Mouse (Mus musculus) lung, postnatal 10 days (tissue): Measurements from ENCODE around the gene Tmem167.
"Not testable (repeated sequence)": the region's sequence is repeated elsewhere in the genome, so short reads cannot be mapped to it uniquely, and the experiment has no call there.

Experiments used
- DNase-seq: peaks from one replicate; pipeline ENCODE4 v3.0.0; 2021

The Tmem167 gene

DNA sequence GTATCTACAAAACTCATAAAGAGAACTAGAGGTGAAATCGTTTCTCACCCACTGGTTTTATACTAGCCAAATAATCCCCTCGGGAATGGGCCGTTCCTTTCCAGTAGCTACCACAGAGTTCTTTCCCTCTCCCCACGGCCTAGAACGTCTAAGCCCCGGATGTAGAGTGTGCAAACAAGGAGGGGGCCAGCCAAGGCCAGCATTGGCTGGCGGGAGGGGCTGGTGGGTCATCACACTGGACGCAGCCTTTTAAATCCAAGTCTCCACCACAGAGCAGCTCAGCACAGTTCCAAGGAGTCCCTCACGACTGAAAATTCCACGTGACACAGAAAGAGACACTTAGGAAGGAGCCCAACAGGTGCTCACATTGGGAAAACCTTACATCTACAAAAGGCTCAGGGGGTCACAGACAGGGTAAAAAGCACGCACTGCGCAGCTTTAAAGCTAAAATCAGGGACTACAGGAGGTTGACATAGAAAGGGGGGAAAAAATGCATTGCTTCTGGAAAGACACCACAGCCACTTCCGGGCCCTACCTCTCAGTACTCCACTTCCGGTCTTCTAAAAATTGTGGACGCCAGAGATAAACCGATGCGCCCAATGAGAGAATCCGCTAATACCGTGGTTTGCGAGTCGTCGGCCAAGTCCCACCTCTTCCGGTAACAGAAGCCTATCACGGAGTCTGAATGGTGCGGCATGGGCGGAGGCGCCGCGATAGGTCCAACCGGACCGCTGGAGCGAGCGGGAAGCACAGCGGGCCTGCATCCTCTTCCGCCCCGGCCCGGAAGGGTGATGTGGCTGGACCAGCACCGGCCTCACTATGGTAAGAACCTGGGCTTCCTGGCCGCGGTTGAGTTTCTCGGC is at the start of gene Tmem167, which contains the start of gene Xrcc4:
Gene Tmem167 (plus strand): TSS at position 162 of the 863 bp plus-strand sequence.
Gene Xrcc4 (minus strand): TSS at position 647 of the 863 bp plus-strand sequence.
- peak; percentile 98 for DNase-seq

DNA sequence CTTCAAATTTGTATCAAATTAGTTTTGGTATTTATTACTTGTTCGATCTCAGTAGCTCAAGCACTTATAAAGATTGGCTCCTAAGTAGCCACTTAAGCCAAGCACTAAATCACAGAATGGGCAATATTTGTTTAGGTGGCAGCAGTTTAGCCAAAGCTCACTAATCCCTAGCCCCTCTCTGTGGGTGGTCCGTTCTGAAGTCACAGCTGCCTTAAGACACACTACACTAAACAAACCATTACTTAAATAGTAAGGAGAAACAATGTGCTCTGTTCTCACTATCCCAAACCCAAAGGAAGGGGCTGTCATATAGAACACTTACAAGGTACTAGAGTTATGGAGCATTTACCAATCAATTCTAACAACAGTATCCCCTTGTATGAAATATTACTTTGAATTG is 49.3 kb upstream of the Tmem167 start:
- no peak for DNase-seq

DNA sequence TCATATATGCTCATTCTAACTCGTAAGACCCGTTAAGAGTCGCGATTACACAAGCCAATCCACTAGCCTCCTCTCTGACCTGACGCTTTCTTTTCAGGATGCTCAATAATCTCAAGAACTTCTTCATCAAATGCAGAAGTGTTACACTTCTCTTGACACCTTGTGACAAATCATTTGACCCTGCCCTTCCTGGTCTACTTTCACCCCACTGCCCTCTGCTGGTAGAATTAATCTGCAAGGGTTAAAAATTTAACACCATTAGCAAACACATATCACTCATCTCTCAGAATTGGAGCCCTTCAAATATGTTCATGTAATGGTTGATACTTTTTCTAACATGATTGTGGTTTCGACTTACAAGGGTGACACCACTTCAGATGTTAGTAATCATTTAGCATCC is 37.2 kb upstream of the Tmem167 start:
- DNase-seq = no peak

DNA sequence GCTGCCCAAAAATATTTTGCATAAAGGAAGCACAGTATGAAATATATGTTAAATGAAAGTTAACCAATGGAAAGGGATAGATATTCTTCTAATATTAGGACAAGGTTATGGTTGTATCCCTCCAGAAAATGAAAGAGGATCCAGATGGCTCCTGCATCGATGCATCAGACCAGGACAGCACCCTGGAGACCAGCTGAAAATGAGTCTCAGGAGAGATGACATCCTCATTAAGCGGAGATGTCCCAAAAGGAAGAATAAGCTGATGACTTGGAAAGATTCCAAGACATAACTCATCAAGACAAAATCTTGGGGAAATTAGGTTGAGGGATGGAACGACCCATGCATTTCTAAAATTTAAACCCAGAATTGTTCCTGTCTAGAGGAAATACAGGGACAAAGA is 36.5 kb upstream of the Tmem167 start:
- no peak for DNase-seq

DNA sequence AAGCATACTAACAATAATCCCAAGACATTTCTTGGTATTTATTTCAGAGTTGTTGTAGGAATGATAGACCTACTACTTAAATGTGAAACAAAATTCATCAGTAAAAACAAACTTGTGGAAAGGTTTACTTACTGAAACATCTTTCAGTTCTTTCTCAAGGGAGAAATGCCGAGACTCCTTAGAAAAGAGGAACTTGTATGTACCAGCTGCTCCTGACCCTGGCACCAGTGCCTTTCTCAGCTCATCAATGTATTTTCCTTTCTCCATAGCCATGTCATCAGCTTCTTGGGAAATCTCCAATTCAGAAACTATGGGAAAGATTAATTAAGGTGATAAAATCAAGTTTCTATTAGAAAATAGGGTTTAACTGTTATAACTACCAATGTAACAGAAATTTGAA is 27.0 kb upstream of the Tmem167 start:
- DNase-seq = no peak

DNA sequence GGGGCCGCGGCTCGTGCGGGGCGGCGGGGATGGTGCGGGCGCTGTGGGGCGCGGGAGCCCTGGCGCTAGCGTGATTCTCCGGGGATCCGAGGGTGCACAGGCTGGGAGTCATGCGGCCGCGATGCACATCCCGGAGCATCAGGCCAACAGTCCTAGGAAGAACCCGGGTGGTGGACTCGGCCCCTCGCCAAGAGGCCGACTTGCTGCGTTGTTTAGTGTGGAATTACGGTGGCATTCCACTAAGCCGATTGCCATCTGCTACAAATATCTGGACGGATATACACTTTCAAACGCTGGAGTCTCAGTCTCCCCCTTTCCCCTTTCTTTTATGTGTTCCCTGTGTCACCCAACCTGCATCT is 881 bp downstream of the Tmem167 start:
- no peak for DNase-seq

DNA sequence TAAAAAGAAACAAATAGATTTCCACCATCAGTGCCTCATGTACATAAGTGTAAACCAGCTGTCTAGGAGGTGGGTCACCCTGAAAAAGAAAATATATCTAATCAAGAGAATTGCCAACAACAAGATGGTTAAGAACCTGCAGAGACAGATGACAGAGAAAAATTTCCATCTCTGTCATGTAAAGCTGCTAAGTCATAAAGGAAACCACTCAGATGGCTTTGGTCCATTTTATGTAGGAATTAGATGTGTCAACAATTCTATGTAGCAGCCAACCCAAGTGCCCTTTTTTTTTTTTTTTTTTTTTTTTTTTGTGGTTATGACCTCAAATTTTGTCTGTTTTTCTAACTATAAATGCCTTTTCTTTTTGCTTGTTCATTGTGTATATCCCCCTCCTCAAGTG is 12.6 kb downstream of the Tmem167 start:
- no peak for DNase-seq

DNA sequence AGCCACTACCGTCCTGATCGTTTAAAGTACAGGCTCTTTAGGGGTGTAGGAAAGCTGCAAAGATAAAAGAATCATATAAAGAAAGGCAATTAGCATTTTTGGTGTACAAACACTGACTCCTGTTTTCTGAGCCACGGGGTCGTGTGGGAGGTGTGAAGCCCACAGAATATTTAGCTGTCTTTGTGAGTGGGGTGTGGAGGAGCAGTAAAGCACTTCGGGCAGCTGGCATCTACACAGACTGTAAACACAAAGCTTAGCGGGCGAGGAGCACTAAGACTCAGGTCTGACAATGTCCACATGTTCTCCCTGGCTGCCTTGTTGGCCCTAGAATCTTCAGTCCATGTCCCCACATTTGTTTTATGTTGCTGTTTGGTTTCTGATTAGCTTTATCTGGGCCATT is 17.2 kb downstream of the Tmem167 start:
- no peak for DNase-seq

DNA sequence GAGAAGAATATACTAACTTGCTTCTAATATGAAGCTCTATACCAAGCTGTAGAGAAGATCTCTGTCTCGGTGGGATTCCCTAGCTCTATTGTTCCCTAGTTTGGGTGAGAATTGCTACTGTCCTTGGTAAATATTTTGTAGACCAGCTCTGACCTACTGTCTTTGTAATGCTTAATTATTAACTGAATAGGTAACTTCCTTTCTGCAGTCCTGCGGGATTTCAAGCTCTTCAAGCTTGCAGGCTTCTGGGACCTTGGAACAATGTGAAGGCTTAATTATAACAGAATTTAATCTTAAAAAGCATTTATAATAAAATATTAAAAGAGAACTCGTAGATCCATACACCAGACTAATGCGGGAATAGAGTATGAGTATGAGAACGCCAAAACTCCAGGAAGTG is 19.8 kb downstream of the Tmem167 start:
- not testable (repeated sequence) for DNase-seq

DNA sequence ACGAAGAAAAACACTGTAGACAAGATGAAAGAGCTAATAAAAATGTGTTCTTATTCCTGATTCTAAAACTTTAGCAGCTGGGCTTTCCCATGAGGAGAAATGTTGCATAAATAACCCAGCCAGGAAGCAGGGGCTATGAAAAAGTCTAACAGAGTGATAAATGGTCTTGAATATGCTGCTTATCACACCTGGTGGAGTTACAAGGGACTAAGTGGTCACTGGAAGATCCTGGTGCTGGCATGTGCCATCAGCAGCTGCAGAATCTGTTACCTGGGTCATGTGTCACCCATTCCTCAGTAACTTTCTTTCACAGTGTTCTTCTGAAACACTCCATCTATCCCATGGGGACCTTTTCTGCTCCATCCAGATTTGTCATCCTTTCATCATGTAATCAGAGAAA is 22.8 kb downstream of the Tmem167 start:
- DNase-seq = no peak

DNA sequence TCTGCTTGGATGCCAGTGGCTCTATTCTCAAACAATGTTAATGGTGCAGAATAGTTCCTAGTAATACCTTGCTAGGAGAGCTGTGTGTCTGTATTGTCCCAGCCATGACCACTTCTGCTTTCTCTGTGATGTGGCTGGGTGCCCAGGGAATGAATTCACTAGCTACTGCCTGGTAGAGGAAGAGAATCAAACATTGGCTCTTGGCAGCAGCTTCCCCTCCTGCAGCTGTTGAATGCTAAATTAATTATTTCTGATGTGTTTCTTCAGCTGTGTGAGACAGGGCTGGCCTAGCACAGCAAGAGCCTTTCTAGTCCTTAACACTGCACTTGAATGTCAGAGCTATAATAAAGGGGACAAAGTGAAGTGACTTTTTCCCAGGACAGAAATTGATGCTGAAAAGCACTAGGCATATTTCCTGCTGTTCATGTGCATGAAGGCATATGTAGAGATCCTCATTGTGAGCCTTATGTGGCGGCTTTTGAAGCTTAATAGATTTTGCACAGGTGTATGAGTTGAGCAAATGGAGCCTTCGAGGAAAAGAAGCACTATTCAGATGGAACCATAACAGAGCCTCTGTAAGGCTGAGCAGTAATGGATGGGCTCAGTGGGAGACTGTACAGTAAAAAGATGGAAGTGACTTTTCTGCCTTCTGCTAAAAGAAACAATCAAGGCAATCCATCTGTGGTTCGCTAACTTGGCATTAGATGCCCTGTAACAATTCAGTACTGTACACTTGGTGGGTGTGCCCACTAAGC is 47.4 kb downstream of the Tmem167 start:
- DNase-seq = peak; percentile 34

DNA sequence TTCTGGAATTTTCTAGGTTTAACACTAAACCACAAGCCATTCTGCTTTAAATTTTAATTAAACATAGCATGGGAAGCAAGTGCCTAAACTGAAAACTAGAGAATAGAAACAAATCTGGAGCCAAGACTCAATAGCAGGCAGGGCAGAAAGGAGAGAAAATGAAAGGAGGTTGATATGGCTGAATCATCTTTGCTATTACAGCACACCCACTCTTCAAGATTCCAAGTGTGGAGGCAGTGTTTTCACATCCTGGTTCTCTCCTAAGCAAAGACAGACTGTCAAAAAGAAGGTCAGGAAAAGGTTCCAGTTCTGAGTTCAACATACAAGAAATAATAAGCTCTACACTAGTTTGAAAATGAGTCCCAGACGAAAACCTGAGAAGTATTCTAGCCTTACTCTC is 52.8 kb downstream of the Tmem167 start:
- DNase-seq = no peak

DNA sequence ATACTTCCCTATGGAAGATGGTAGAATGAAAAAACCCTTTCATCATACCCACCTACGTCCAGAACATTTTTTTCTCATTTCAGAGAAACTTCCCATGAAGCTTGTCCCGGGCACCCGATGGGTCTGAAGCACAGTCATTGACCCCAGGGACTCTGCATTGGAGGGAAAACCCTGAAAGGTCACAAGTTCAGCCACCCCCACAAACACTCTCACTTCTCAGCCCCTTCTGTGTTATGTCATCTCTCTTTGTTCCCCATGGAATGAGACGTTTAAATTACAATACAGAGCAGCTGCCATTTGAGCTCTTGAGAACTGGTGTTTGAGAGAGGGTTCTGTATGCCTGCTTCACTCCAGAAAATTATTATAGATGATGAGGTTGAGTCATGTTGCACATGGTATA is 54.3 kb downstream of the Tmem167 start:
- DNase-seq = no peak

DNA sequence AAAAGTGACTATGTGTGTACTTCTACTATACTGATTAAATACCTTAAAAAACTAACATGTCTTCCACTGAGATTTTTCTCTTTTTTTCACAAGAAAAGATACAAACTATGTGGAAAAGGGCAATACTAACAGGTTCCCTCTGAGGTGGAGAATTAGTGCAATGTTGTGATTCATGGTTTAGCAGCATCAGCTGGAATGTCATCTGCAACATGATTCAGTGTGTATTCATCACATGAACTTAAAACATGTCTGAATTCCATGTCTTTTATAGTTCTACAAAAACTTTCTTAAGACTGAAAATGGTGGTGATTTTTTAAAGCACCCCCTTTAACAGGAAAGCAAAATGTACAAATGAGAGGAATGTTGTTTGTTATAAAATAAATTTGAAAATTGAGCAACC is 63.0 kb downstream of the Tmem167 start:
- no peak for DNase-seq

DNA sequence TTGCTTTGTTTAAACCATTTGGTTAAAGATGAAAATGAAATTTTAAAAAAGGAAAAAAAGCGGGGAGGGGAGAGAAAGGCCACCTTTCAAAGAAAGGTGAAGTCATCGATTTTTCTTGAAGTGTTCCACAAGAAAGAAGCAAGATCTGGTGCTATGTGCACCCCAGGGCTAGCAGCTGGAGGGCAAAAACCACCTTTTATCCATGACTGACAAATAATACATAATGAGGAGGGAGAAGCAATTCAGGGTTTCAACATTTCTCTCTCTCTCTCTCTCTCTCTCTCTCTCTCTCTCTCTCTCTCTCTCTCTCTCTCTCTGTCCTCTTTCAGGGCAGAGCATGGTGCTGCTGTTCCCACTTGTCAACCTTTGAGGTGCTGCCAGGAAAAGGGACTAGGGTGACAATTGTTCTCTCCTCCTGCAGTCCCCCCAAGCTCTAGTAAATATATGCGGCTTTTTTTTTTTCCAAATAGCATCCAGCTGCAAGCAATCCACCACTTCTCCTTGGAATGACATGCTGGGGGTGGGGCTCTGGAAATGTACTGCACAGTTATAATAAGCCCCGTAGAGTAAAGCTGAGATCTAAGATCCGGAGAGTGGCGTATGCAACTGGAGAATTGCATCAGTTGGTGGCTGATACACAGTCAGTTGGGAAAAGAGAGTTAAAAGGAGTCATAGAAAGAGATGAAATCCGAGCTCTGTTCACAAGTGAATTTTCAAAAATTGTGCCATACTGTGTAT is 63.8 kb downstream of the Tmem167 start:
- peak; percentile 29 for DNase-seq

DNA sequence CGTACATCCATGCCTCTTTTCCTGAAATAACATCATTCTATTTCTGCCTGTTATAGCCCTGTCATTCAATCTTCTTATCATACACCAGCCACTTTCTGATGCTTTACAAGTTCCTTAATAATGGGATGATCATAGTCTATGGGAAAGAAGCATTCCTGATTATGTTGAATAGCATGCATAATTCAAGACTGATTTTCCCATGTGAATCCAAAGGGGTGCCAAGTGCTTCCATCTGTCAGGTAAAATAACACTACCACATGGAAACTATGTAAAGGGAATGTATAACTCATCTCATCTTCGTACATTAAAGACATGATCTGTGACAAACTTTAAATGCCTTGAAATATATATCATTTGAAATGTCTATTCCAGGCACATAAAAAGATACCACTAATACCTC is 75.2 kb downstream of the Tmem167 start:
- DNase-seq = no peak

DNA sequence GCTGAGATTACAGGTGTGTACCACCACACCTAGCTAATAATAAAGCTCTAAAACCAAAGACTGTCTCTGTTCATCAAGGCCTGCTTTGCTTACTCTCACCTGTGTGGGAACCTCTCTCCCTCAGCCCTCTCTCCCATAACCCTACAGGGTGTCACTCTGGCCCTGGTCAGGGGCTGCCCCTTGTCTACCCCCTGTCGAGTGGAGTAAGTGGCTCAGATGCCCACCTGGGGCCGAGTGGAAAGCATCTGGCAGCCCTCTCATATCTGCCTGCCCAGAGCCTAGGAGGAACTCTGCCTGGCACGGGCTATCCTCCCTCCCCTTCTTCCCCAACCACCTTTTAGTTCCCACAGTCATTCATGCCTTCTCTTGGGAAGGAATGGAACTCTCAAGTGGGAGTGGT is 78.1 kb downstream of the Tmem167 start:
- DNase-seq = no peak

DNA sequence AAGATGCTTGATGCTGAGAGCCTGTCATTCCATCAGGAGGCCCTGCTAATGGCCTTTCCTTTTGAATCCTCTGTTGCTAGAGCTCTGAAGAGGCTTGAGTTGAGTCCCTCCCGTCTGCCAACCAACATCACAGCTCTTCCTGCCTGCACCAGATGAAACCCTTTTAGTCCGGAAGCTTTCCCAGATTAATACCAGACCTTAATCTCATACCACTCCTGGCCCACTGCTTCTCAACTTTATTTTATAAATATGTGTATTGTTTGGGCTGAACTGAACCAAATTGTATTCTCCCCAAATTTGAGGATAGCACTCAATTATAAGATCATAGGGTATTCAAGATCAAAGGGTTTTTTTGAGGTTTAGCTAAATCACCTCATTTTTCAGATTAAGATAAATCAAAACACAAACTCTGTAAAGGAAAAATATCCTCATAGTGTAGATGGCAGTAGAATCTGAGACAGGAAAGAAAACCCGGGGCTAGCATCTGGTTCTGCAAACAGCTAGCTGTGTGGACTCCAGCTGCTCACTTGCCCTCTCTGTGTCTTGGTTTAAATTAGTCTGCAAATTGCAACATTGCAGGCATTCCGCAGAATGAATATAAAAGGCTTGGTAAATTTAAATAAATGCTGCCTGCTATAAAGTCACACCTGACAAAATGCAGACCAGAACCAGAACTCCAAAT is 81.3 kb downstream of the Tmem167 start:
- DNase-seq = no peak

DNA sequence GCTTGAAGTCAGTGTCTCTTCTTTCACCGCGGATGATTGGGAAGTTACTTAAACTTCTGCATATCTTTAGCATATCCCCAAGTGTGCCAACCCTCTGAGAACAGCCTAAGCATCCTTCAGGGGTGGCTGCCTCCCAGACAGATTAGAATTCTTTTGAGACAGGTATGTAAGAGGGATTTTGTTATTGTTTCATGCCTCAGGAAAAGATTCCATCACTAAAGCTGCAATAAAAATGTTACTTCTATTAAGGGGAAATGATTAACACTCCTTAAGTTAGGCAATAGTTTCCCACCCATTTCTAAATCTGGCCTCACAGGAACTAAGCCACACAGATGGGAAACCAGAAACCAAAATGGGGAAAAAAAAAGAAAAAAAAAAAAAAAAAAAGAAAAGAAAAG is 81.9 kb downstream of the Tmem167 start:
- no peak for DNase-seq

DNA sequence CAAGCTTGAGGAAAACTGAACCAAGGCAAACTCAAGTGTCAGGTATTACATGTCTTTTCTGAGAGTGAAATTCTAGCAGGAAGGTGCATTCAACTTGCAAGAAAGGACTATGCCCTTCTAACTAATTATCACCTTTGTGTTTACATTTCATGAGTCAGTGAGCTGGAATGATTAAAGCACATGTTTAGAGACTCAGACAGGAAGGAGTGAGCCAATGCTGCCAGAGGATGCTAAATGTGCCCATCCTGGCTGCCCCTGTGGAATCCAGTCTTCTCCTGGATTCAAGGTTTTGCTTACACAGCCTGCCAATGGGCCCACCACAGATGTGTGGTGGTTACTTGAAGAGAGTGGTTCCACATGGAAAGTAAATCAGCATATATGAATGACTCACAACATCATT is 82.5 kb downstream of the Tmem167 start:
- DNase-seq = no peak

DNA sequence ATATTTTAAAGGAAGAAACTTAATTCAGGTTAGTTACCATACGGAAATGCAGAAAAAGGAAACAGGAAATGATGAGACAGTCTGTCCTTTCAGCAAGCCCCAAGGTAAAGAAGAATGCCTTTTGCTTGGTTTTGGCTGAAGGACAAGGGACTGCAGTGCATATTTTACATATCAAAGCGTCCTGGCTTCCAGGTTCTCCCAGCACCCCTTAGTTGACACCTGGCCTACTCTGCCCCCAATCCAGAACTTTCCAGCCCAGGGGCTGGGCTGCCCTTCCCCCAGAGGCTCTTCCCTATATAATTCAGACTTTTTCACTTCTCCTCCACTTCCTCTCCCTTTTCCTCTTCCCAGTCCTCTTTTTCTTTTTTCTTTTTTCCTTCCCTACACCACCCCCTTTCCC is 86.7 kb downstream of the Tmem167 start:
- DNase-seq = no peak

DNA sequence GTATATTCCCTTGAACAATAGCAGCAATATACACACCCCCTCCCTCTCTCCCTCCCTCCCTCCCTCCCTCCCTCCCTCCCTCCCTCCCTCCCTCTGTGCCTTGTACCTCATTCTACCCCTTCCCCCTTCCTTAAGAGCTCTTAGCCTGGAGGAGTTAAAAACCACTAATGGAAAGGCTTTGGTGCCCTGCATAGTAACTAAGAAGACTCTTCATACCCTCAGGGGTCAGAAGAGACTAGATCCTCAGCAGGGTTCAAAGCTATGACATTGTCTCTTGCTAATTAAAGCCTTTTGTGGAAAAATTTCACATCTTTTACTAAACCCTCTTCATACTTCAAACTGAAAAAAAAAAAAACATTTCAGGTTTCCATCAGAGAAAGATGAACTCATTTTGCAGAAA is 93.3 kb downstream of the Tmem167 start:
- DNase-seq = no peak

DNA sequence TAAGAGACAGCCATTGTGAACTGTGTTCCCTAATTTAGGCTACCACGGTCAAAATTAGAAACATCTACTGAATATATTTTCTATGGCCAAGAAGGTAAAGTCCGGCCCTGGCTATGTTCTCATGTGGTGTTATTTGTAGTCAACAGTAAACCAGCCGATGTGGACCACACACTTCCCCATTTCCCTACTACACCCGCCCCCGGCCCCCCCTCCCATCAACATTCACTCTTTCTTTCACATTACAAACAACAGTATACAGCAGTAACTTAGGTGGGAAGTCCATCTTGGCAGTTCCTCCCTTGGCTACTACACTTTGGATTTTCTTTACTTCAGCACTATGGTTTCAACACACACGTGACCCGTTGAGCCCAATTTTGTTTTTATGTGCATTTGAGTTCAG is 94.6 kb downstream of the Tmem167 start:
- DNase-seq = no peak
